Mouse (Mus musculus): Measurements from ENCODE around the gene Cd300lg. TPM values are rescaled to one million over a fixed set of nuclear protein-coding genes. Genes with fewer than 3 reads are reported as not detected.
A peak's percentile ranks its signal among the peaks of the same experiment; 100 is the strongest.

The Cd300lg gene
- 0.31 and 0.43 TPM in 2 replicates for polyA plus RNA-seq (2015; fragmentation: Nextera tagmentation; extraction: Ambion mirVana)

DNA sequence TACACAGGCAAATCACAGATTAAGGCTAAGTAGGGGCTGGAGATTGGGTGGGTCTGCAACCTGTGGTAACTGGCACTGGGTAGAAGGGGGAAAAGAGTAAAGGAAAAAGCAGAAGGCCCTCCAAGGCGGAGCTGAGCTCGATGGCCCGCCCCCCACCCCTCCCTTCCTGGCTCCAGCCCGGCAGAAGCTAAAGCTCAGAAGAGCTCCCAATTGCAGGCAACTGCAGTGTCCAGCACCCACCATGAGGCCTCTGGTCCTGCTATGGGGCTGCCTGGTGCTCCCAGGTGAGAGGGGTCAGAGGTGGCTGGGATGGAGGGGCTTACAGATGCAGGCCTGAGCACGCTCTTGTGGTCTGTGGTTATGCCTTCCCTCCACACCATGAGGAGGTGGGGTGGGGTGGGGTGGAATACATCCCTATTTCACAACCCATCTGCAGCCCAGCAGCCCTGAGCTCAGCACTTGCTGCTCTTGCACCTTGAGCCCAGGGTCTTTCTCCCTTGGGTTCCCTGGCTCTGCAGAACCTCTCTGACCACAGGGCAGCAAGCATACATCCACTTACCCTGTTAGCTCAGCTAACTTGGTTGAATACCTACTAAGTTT, at the start of gene Cd300lg:
Gene Cd300lg, plus strand, starts transcription at position 160 of the 600 bp plus-strand sequence.
- H3K4me3 ChIP-seq: no peak within 1 kb of the TSS
- no peak within 1 kb of the TSS for H3K9ac ChIP-seq
- H3K4me1 ChIP-seq: peaks cover 8% of the 10 kb centered on the region; the same call in 1 of the 2 replicates
- no peaks in the 10 kb centered on the region for H3K27me3 ChIP-seq (replicated peaks)
- H3K9me3 ChIP-seq: no peaks in the 10 kb centered on the region
- H3K27ac ChIP-seq: no peak within 1 kb of the TSS
- 66% methylated on average over 5 of the region's 5 CpGs for WGBS
- no peaks in the 10 kb centered on the region for H3K36me3 ChIP-seq (replicated peaks)
- H3K4me2 ChIP-seq: no peak within 1 kb of the TSS
- ATAC-seq (replicated peaks): no peak

GRCm38 (mm10) chr11:101991813-101992212, 49.5 kb upstream of the Cd300lg start:
- no peak for ATAC-seq (replicated peaks)
- H3K36me3 ChIP-seq (replicated peaks): no peaks in the 10 kb centered on the region
- H3K9me3 ChIP-seq: no peaks in the 10 kb centered on the region
- H3K4me1 ChIP-seq: no peaks in the 10 kb centered on the region
- H3K9ac ChIP-seq: no peak overlapping the region
- H3K27me3 ChIP-seq (replicated peaks): no peaks in the 10 kb centered on the region
- 86% methylated on average over 3 of the region's 3 CpGs for WGBS
- H3K27ac ChIP-seq: no peak overlapping the region
- H3K4me2 ChIP-seq: no peak overlapping the region
- no peak overlapping the region for H3K4me3 ChIP-seq

DNA sequence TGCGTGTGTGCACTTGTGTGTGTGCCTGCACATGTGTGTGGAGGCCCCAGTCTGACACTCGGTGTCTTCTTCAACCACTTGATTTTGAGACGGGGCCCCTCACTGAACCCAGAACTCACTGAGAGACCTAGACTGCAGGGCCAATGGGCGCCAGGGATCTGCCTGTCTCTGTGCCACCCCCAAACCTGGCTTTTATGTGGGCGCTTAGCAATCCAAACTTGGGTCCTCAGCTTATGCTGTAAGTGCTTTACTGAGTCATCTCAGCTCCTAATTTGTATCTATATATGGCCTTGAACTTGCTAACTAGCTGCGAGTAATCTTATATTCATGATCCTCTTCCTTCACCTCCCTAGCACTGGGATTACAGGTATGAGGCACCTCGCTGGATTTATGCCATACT, 48.9 kb upstream of the Cd300lg start:
- no peaks in the 10 kb centered on the region for H3K4me1 ChIP-seq
- no peak overlapping the region for H3K4me3 ChIP-seq
- H3K4me2 ChIP-seq: no peak overlapping the region
- no peak overlapping the region for H3K9ac ChIP-seq
- H3K27me3 ChIP-seq (replicated peaks): no peaks in the 10 kb centered on the region
- no peak for ATAC-seq (replicated peaks)
- no peaks in the 10 kb centered on the region for H3K9me3 ChIP-seq
- no peaks in the 10 kb centered on the region for H3K36me3 ChIP-seq (replicated peaks)
- 93% methylated on average over 7 of the region's 7 CpGs for WGBS
- H3K27ac ChIP-seq: no peak overlapping the region

DNA sequence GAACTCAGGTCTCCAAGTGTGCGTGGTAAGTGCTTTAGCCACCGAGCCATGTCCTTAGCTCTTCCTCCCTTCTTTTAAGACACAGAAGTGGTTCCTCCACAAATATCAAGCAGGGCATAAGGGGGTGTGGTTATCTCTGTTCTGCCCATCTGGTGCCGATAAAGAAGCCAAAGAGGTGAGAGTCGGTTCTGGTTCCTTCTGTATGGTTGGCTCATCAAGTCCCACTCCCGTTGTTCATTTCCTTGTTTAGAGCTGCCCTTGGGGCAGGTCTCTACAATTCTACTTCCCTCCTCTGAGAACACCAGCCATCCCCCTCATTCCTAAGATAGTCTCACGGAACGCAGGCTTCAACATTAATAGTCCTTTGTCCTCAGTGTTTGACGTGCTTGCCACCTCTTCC, 47.2 kb upstream of the Cd300lg start:
- H3K36me3 ChIP-seq (replicated peaks): no peaks in the 10 kb centered on the region
- H3K4me3 ChIP-seq: no peak overlapping the region
- WGBS: 84% methylated on average over 8 of the region's 8 CpGs
- no peak overlapping the region for H3K27ac ChIP-seq
- no peaks in the 10 kb centered on the region for H3K27me3 ChIP-seq (replicated peaks)
- no peak for ATAC-seq (replicated peaks)
- H3K9ac ChIP-seq: no peak overlapping the region
- no peaks in the 10 kb centered on the region for H3K9me3 ChIP-seq
- H3K4me2 ChIP-seq: no peak overlapping the region
- no peaks in the 10 kb centered on the region for H3K4me1 ChIP-seq

GRCm38 (mm10) chr11:101995938-101996337, 45.4 kb upstream of the Cd300lg start:
- 94% methylated on average over 7 of the region's 7 CpGs for WGBS
- H3K4me1 ChIP-seq: no peaks in the 10 kb centered on the region
- no peak overlapping the region for H3K9ac ChIP-seq
- H3K4me3 ChIP-seq: no peak overlapping the region
- no peak overlapping the region for H3K27ac ChIP-seq
- no peaks in the 10 kb centered on the region for H3K9me3 ChIP-seq
- H3K27me3 ChIP-seq (replicated peaks): no peaks in the 10 kb centered on the region
- ATAC-seq (replicated peaks): no peak
- no peak overlapping the region for H3K4me2 ChIP-seq
- no peaks in the 10 kb centered on the region; the same call in 1 of the 2 replicates for H3K36me3 ChIP-seq (replicated peaks)

GRCm38 (mm10) chr11:101998258-101998657, 43.1 kb upstream of the Cd300lg start:
- ATAC-seq (replicated peaks): no peak
- H3K4me2 ChIP-seq: no peak overlapping the region
- no peaks in the 10 kb centered on the region; the same call in 1 of the 2 replicates for H3K36me3 ChIP-seq (replicated peaks)
- no peaks in the 10 kb centered on the region for H3K27me3 ChIP-seq (replicated peaks)
- WGBS: 56% methylated on average over 5 of the region's 5 CpGs
- H3K27ac ChIP-seq: no peak overlapping the region
- no peak overlapping the region for H3K4me3 ChIP-seq
- H3K9me3 ChIP-seq: no peaks in the 10 kb centered on the region
- H3K4me1 ChIP-seq: no peaks in the 10 kb centered on the region
- no peak overlapping the region for H3K9ac ChIP-seq

- Histone ChIP-seq H3K9ac (no peak overlapping the region), H3K27ac (no peak overlapping the region)
- WGBS: 59% methylated on average over 4 of the region's 4 CpGs
These were observed 41.8 kb upstream of the Cd300lg start for GRCm38 (mm10) chr11:101999466-101999865.

DNA sequence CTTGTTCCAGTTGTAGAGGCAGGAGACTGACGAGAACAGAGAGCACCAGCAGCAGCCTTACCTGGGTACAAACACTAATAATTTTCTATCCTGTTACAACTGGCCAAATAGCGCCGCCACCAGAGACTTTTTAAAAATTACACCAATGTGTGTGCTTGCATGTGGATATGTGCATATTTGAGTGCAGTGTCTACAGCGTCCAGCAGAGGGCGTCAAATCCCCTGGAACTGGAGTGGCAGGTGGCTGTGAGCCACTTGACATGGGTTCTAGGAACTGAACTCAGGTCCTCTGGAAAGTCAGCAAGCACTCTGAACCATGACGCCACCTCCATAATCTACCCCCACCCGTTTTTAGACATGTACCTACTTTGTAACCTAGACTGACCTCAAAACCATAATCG, 37.1 kb upstream of the Cd300lg start:
- Histone ChIP-seq H3K9me3 (no peaks in the 10 kb centered on the region), H3K36me3 (replicated peaks) (peaks cover 23% of the 10 kb centered on the region), H3K27ac (no peak overlapping the region), H3K27me3 (replicated peaks) (no peaks in the 10 kb centered on the region), H3K4me2 (no peak overlapping the region), H3K4me3 (no peak overlapping the region), H3K4me1 (no peaks in the 10 kb centered on the region), H3K9ac (no peak overlapping the region)
- 92% methylated on average over 8 of the region's 8 CpGs for WGBS
- no peak for ATAC-seq (replicated peaks)

More at GRCm38 (mm10) chr11:101999466-101999865, 41.8 kb upstream of the Cd300lg start:
- Histone ChIP-seq H3K4me1 (no peaks in the 10 kb centered on the region), H3K9me3 (no peaks in the 10 kb centered on the region), H3K27me3 (replicated peaks) (no peaks in the 10 kb centered on the region), H3K4me2 (no peak overlapping the region), H3K4me3 (no peak overlapping the region), H3K36me3 (replicated peaks) (peaks cover 2% of the 10 kb centered on the region; the same call in 1 of the 2 replicates)
- no peak for ATAC-seq (replicated peaks)

GRCm38 (mm10) chr11:102006271-102006670, 35.0 kb upstream of the Cd300lg start:
- no peak overlapping the region for H3K4me2 ChIP-seq
- peaks cover 30% of the 10 kb centered on the region for H3K36me3 ChIP-seq (replicated peaks)
- WGBS: 49% methylated on average over 9 of the region's 9 CpGs
- H3K9me3 ChIP-seq: no peaks in the 10 kb centered on the region
- no peaks in the 10 kb centered on the region for H3K27me3 ChIP-seq (replicated peaks)
- no peak overlapping the region for H3K27ac ChIP-seq
- H3K9ac ChIP-seq: no peak overlapping the region
- no peak overlapping the region for H3K4me3 ChIP-seq
- H3K4me1 ChIP-seq: no peaks in the 10 kb centered on the region; the same call in 1 of the 2 replicates
- no peak for ATAC-seq (replicated peaks)

- no peak for ATAC-seq (replicated peaks)
- Histone ChIP-seq H3K4me1 (no peaks in the 10 kb centered on the region; the same call in 1 of the 2 replicates), H3K9me3 (no peaks in the 10 kb centered on the region), H3K27me3 (replicated peaks) (no peaks in the 10 kb centered on the region), H3K36me3 (replicated peaks) (peaks cover 30% of the 10 kb centered on the region), H3K4me2 (no peak overlapping the region), H3K27ac (no peak overlapping the region), H3K4me3 (no peak overlapping the region), H3K9ac (no peak overlapping the region)
- WGBS: 61% methylated on average over 5 of the region's 5 CpGs
These were observed 34.6 kb upstream of the Cd300lg start for GRCm38 (mm10) chr11:102006688-102007087.

GRCm38 (mm10) chr11:102008372-102008771, 32.9 kb upstream of the Cd300lg start:
- no peak overlapping the region for H3K4me2 ChIP-seq
- peaks cover 34% of the 10 kb centered on the region for H3K36me3 ChIP-seq (replicated peaks)
- no peaks in the 10 kb centered on the region; the same call in 1 of the 2 replicates for H3K4me1 ChIP-seq
- no peak overlapping the region for H3K27ac ChIP-seq
- H3K9me3 ChIP-seq: no peaks in the 10 kb centered on the region
- no peak overlapping the region for H3K9ac ChIP-seq
- no peak for ATAC-seq (replicated peaks)
- 98% methylated on average over 8 of the region's 8 CpGs for WGBS
- no peak overlapping the region for H3K4me3 ChIP-seq
- no peaks in the 10 kb centered on the region for H3K27me3 ChIP-seq (replicated peaks)

DNA sequence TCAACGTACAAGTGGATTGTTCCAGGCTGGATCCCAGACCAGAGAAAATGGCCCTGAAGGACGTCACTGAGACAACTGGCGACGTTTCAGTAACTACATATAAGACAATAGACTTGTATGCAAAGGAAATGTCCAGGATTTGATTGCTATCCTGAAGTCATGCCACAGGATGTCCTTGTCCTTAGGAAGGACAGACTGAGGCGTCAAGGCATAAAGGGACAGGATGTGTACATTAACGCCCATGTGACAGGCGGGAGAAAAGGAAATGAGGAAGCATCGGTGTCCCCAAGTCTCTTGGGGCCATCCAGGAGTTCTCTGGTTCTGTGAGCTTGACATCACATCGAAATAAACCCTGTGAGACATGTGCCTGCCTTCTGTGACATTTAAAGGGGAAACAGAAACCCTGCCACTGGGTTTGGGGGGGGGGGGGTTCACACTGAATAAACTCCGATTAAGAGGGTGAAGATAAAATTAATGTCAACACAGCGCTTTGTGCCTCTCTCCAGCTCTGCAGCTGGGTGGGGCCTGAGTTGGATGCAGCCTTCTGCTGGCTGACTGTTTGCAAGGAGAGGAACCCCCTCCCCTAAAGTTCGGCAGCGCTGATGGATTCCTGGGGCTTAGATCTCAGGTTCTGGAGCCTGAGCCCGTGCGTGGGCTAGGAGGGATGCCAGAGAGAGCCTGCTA, 32.2 kb upstream of the Cd300lg start:
- WGBS: 84% methylated on average over 15 of the region's 15 CpGs
- H3K4me3 ChIP-seq: no peak overlapping the region
- no peak overlapping the region for H3K4me2 ChIP-seq
- H3K36me3 ChIP-seq (replicated peaks): peaks cover 34% of the 10 kb centered on the region
- no peaks in the 10 kb centered on the region for H3K9me3 ChIP-seq
- H3K4me1 ChIP-seq: no peaks in the 10 kb centered on the region; the same call in 1 of the 2 replicates
- H3K27me3 ChIP-seq (replicated peaks): no peaks in the 10 kb centered on the region
- no peak overlapping the region for H3K9ac ChIP-seq
- ATAC-seq (replicated peaks): no peak
- no peak overlapping the region for H3K27ac ChIP-seq

GRCm38 (mm10) chr11:102010140-102010539, 31.2 kb upstream of the Cd300lg start:
- H3K27me3 ChIP-seq (replicated peaks): no peaks in the 10 kb centered on the region
- no peaks in the 10 kb centered on the region for H3K9me3 ChIP-seq
- peak overlapping the region; percentile 53 for H3K27ac ChIP-seq
- H3K36me3 ChIP-seq (replicated peaks): peaks cover 36% of the 10 kb centered on the region
- no peak overlapping the region for H3K4me2 ChIP-seq
- peak; percentile 48; the same call in 1 of the 2 replicates for ATAC-seq (replicated peaks)
- 38% methylated on average over 13 of the region's 13 CpGs for WGBS
- H3K9ac ChIP-seq: no peak overlapping the region
- H3K4me3 ChIP-seq: no peak overlapping the region
- peaks cover under 1% of the 10 kb centered on the region; the same call in 1 of the 2 replicates for H3K4me1 ChIP-seq

Measured in midbrain, embryonic 15.5 days (tissue).